In the genomic region with DNA sequence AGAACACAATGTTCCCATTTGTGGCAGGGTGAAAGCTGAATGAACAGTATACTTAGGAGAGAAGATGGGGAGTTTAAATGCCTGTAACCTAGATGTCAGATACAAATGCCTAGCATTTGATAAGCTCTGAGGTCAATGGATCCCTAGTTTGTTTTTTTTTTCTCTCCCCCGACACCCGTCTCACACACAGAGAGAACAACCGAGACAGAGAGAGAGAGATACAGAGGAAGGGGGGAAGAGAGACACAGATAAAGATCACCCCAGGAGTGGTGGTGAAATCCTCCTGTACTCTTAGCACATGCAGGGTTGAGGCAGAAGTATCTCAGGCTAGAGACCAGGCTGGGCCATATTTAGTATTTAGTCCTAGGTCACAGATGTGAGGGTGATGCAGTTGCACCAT, we compare ENCODE assay signal across 26 mouse cellular contexts. TPM values are rescaled to one million over a fixed set of nuclear protein-coding genes. Genes with fewer than 3 reads are reported as not detected.
DNase-seq lines count a peak whose midpoint lies in the region; ATAC-seq lines count a peak whose summit lies in the region.
"Had no signal": no experiment of that assay in that cellular context is flagged by ENCODE, and none has a peak within 500 bp of the region (broad histone marks: within the 10 kb centered on the region; RNA-seq: fewer than 3 reads in every experiment).

No protein-coding gene starts in this region.

- no peaks in the 10 kb centered on the region for H3K9me3 ChIP-seq in liver, embryonic 13.5 days (replicated peaks)
- H3K9me3 ChIP-seq in midbrain, embryonic 10.5 days (replicated peaks) = no peaks in the 10 kb centered on the region
- H3K9me3 ChIP-seq in neural tube, embryonic 15.5 days (replicated peaks) = no peaks in the 10 kb centered on the region
- H3K9me3 ChIP-seq: embryonic facial prominence, embryonic 10.5 days; embryonic facial prominence, embryonic 13.5 days; forebrain, embryonic 12.5 days; forebrain, embryonic 15.5 days; G1E; heart, embryonic 10.5 days; heart, embryonic 13.5 days had no signal

- peaks cover 22% of the 10 kb centered on the region for H3K4me1 ChIP-seq in liver, embryonic 13.5 days (replicated peaks)
- H3K4me1 ChIP-seq in midbrain, embryonic 10.5 days = peaks cover 17% of the 10 kb centered on the region
- peaks cover 21% of the 10 kb centered on the region for H3K4me1 ChIP-seq in neural tube, embryonic 15.5 days

- H3K36me3 ChIP-seq in liver, embryonic 13.5 days = no peaks in the 10 kb centered on the region
- no peaks in the 10 kb centered on the region for H3K36me3 ChIP-seq in midbrain, embryonic 10.5 days
- no peaks in the 10 kb centered on the region for H3K36me3 ChIP-seq in neural tube, embryonic 15.5 days
- H3K36me3 ChIP-seq: embryonic facial prominence, embryonic 10.5 days; embryonic facial prominence, embryonic 13.5 days; forebrain, embryonic 12.5 days; forebrain, embryonic 15.5 days; heart, embryonic 10.5 days had no signal

- no peak overlapping the region for H3K4me3 ChIP-seq in liver, embryonic 13.5 days (replicated peaks)
- H3K4me3 ChIP-seq in midbrain, embryonic 10.5 days = no peak overlapping the region
- H3K4me3 ChIP-seq in neural tube, embryonic 15.5 days (replicated peaks) = no peak overlapping the region
- H3K4me3 ChIP-seq: heart, adult 2 months had no signal

- DNase-seq in liver, embryonic 13.5 days = no peak
- DNase-seq in liver = no peak
- no peak for DNase-seq in midbrain, embryonic 10.5 days (ENCODE audit: low spot score)
- DNase-seq: adrenal gland, adult 8-10 months; adrenal gland, postnatal 25 days; B cell, adult 2 months; cerebellum, adult 8-10 months; cerebellum, postnatal 36 days; embryo, embryonic 11 days; gastrocnemius, postnatal 25 days; heart, adult 2 months; heart, postnatal 14 days; heart, postnatal 4 days had no signal

- 0 out of 2 replicates have a peak overlapping the region, but pooled peaks have one; percentile 76 for H3K4me2 ChIP-seq in liver, embryonic 13.5 days
- H3K4me2 ChIP-seq in neural tube, embryonic 15.5 days = no peak overlapping the region

- no peaks in the 10 kb centered on the region for H3K27me3 ChIP-seq in liver, embryonic 13.5 days
- no peaks in the 10 kb centered on the region for H3K27me3 ChIP-seq in midbrain, embryonic 10.5 days (ENCODE audit: low read depth, poor library complexity, severe bottlenecking)
- no peaks in the 10 kb centered on the region for H3K27me3 ChIP-seq in neural tube, embryonic 15.5 days (replicated peaks)
- H3K27me3 ChIP-seq: CH12.LX; embryonic facial prominence, embryonic 13.5 days; forebrain, embryonic 12.5 days; forebrain, embryonic 15.5 days; heart, embryonic 13.5 days had no signal

- peak overlapping the region; percentile 13; the same call in 1 of the 2 replicates for H3K27ac ChIP-seq in liver, embryonic 13.5 days
- no peak overlapping the region for H3K27ac ChIP-seq in midbrain, embryonic 10.5 days (replicated peaks)
- no peak overlapping the region for H3K27ac ChIP-seq in neural tube, embryonic 15.5 days (replicated peaks)
- H3K27ac ChIP-seq: embryonic facial prominence, embryonic 10.5 days; forebrain, embryonic 12.5 days; heart, adult 2 months had no signal

- no peak for ATAC-seq in liver, embryonic 13.5 days (ENCODE audit: low read depth)
- peak; percentile 24; the same call in 1 of the 2 replicates for ATAC-seq in megakaryocyte, adult 5-6 weeks (ENCODE audit: poor library complexity, severe bottlenecking)
- ATAC-seq in megakaryocyte-erythroid progenitor cell, adult 5-6 weeks (replicated peaks; ENCODE audit: low FRiP score, low TSS enrichment, poor library complexity, severe bottlenecking) = 0 out of 2 replicates have a peak, but pooled peaks have one; percentile 35
- no peak for ATAC-seq in neural tube, embryonic 15.5 days (ENCODE audit: low FRiP score)
- ATAC-seq: forebrain, embryonic 15.5 days; hindbrain, postnatal 0 days had no signal

- H3K9ac ChIP-seq in liver, embryonic 13.5 days = no peak overlapping the region
- no peak overlapping the region for H3K9ac ChIP-seq in neural tube, embryonic 15.5 days (replicated peaks)
- H3K9ac ChIP-seq: forebrain, embryonic 12.5 days; forebrain, embryonic 15.5 days had no signal

- WGBS in liver, embryonic 13.5 days (ENCODE audit: insufficient replicate concordance) = 31% methylated on average over 3 of the region's 3 CpGs
- 85% methylated on average over 3 of the region's 3 CpGs for WGBS in midbrain, embryonic 10.5 days
- WGBS in neural tube, embryonic 15.5 days = 81% methylated on average over 3 of the region's 3 CpGs

RNA-seq across cellular contexts. Expression of a gene that starts 1.4 kb away (rescaled TPM):
- polyA plus RNA-seq in liver, embryonic 13.5 days (2015; fragmentation: Nextera tagmentation; extraction: Ambion mirVana) = 9.4 and 11.4 TPM in 2 replicates
- 21.9 and 23.4 TPM in 2 replicates for total RNA-seq in megakaryocyte, adult 5-6 weeks (2015)
- 20.9 and 21.0 TPM in 2 replicates for total RNA-seq in megakaryocyte, adult 5-6 weeks (2017)
- total RNA-seq in megakaryocyte-erythroid progenitor cell, adult 5-6 weeks (2014; fragmentation: Nextera tagmentation) = 15.4 and 20.4 TPM in 2 replicates
- 22.1 and 25.7 TPM in 2 replicates for total RNA-seq in megakaryocyte-erythroid progenitor cell, adult 5-6 weeks (2017)
- polyA plus RNA-seq in midbrain, embryonic 10.5 days (2016; fragmentation: Nextera tagmentation; extraction: Ambion mirVana) = 8.5 and 9.4 TPM in 2 replicates
- 13.9 and 14.8 TPM in 2 replicates for polyA plus RNA-seq in neural tube, embryonic 15.5 days (2015; fragmentation: Nextera tagmentation; extraction: Ambion mirVana)

RNA-seq across cellular contexts. Expression of a gene that starts 10.2 kb away (rescaled TPM):
- polyA plus RNA-seq in liver, embryonic 13.5 days (2015; fragmentation: Nextera tagmentation; extraction: Ambion mirVana) = 1.5 and 2.4 TPM in 2 replicates
- total RNA-seq in megakaryocyte, adult 5-6 weeks (2015) = 5.0 and 6.1 TPM in 2 replicates
- 0.95 and 1.7 TPM in 2 replicates for total RNA-seq in megakaryocyte, adult 5-6 weeks (2017)
- 15.2 and 15.8 TPM in 2 replicates for total RNA-seq in megakaryocyte-erythroid progenitor cell, adult 5-6 weeks (2014; fragmentation: Nextera tagmentation)
- total RNA-seq in megakaryocyte-erythroid progenitor cell, adult 5-6 weeks (2017) = 5.0 and 11.6 TPM in 2 replicates
- 24.8 and 31.3 TPM in 2 replicates for polyA plus RNA-seq in midbrain, embryonic 10.5 days (2016; fragmentation: Nextera tagmentation; extraction: Ambion mirVana)
- 36.8 and 37.8 TPM in 2 replicates for polyA plus RNA-seq in neural tube, embryonic 15.5 days (2015; fragmentation: Nextera tagmentation; extraction: Ambion mirVana)
- polyA plus RNA-seq: erythroblast, embryonic 14.5 days; G1E had no signal

RNA-seq across cellular contexts. Expression of a gene that starts 27.8 kb away (rescaled TPM):
- polyA plus RNA-seq in liver, embryonic 13.5 days (2015; fragmentation: Nextera tagmentation; extraction: Ambion mirVana) = 29.4 and 37.1 TPM in 2 replicates
- total RNA-seq in megakaryocyte, adult 5-6 weeks (2015) = 108 and 109 TPM in 2 replicates
- total RNA-seq in megakaryocyte, adult 5-6 weeks (2017) = 113 and 121 TPM in 2 replicates
- total RNA-seq in megakaryocyte-erythroid progenitor cell, adult 5-6 weeks (2014; fragmentation: Nextera tagmentation) = 61.7 and 63.1 TPM in 2 replicates
- total RNA-seq in megakaryocyte-erythroid progenitor cell, adult 5-6 weeks (2017) = 41.9 and 42.8 TPM in 2 replicates
- 28.7 and 31.9 TPM in 2 replicates for polyA plus RNA-seq in midbrain, embryonic 10.5 days (2016; fragmentation: Nextera tagmentation; extraction: Ambion mirVana)
- polyA plus RNA-seq in neural tube, embryonic 15.5 days (2015; fragmentation: Nextera tagmentation; extraction: Ambion mirVana) = 4.8 and 9.6 TPM in 2 replicates

Comparison
In these comparisons a context has a peak if more than half of its experiments do, and no peak if none do; other contexts are left out.
1. ATAC-seq: peak in megakaryocyte, adult 5-6 weeks (single experiment) and megakaryocyte-erythroid progenitor cell, adult 5-6 weeks (single experiment); none in liver, embryonic 13.5 days (single experiment) and neural tube, embryonic 15.5 days (single experiment).